In genomic region chr5:130007344-130007743, GRCm38 (mm10) we compare ENCODE assay signal across 11 mouse cellular contexts. TPM values are rescaled to one million over a fixed set of nuclear protein-coding genes. Genes with fewer than 3 reads are reported as not detected.
DNase-seq lines count a peak whose midpoint lies in the region; ATAC-seq and TF ChIP-seq lines count a peak whose summit lies in the region.
"Had no signal": no experiment of that assay in that cellular context is flagged by ENCODE, and none has a peak within 500 bp of the region (broad histone marks: within the 10 kb centered on the region; RNA-seq: fewer than 3 reads in every experiment).

No protein-coding gene starts in this region.

- no peak overlapping the region for H3K9ac ChIP-seq in CH12.LX (ENCODE audit: insufficient read depth, low read depth)
- H3K9ac ChIP-seq: embryonic facial prominence, embryonic 15.5 days had no signal

- H3K4me2 ChIP-seq in CH12.LX (ENCODE audit: insufficient read depth, low read depth, poor library complexity, severe bottlenecking): no peak overlapping the region
- H3K4me2 ChIP-seq: embryonic facial prominence, embryonic 15.5 days had no signal

- DNase-seq in left cerebral cortex, adult 2 months (ENCODE audit: extremely low spot score in 1 of 2, low spot score in 2 of 2): no peak
- no peak for DNase-seq in left cerebral cortex, adult 11 months (ENCODE audit: low spot score)
- peak; percentile 28 to 36 for DNase-seq in B cell, adult 2 months
- DNase-seq in CH12.LX (ENCODE audit: extremely low read depth): no peak
- DNase-seq in adrenal gland, postnatal 36 days: no peak
- DNase-seq: cerebellum, postnatal 10 days had no signal

- H3K27me3 ChIP-seq in CH12.LX (replicated peaks): no peaks in the 10 kb centered on the region
- H3K27me3 ChIP-seq: embryonic facial prominence, embryonic 15.5 days had no signal

- no peak for TF ChIP-seq POLR2A in CH12.LX (IDR thresholded peaks at IDR 0.05; ENCODE audit: low read depth, low read length)
- TF ChIP-seq POLR2A in cortical plate, adult 2 months (IDR thresholded peaks at IDR 0.05; ENCODE audit: extremely low read depth, insufficient read depth, low read length): no peak

- peaks cover 38% of the 10 kb centered on the region for H3K9me3 ChIP-seq in CH12.LX (replicated peaks; ENCODE audit: low read length)

- peak; percentile 66 for TF ChIP-seq CTCF in left cerebral cortex, adult 2 months (IDR thresholded peaks at IDR 0.05)
- TF ChIP-seq CTCF in CH12.LX (conservative IDR thresholded peaks at IDR 0.05 in 1 of 2, IDR thresholded peaks at IDR 0.05 in 1 of 2; ENCODE audit: low read depth in 2 of 2, low read length in 2 of 2): peak; percentile 23 to 62; a peak in 2 of 4 replicates
- peak; percentile 20; the same call in 1 of the 2 replicates for TF ChIP-seq CTCF in cortical plate, adult 2 months (IDR thresholded peaks at IDR 0.05; ENCODE audit: extremely low read depth, insufficient read depth, low read length)

- in situ Hi-C loops in CH12.LX (cut with MboI; ENCODE audit: low pct_ligation_motif_present, low pct_unique_long_range_greater_than_20kb, low sequenced_read_pairs): no loop called here

- ATAC-seq in cerebellum, adult (ENCODE audit: insufficient number of reproducible peaks, low FRiP score, low TSS enrichment): no peak
- ATAC-seq: forebrain, embryonic 16.5 days had no signal

- peaks cover 13 to 28% of the 10 kb centered on the region in 2 experiments for H3K36me3 ChIP-seq in CH12.LX (replicated peaks in 1 of 2; ENCODE audit: control insufficient read depth in 1 of 2, insufficient read depth in 1 of 2, low read length in 1 of 2)

- H3K4me1 ChIP-seq in CH12.LX (ENCODE audit: control insufficient read depth in 1 of 2, insufficient read depth in 2 of 2): peaks cover 0 to 11% of the 10 kb centered on the region in 2 experiments; a peak in 2 of 4 replicates
- H3K4me1 ChIP-seq in cortical plate, adult 2 months (ENCODE audit: control insufficient read depth, insufficient read depth, low read length): 0 out of 2 replicates have a peak, but pooled peaks cover 2% of the 10 kb centered on the region

- intact Hi-C loops in left cerebral cortex, adult 2 months (cut with DNase I): no loop called here

- TF ChIP-seq RAD21 in CH12.LX (IDR thresholded peaks at IDR 0.05; ENCODE audit: low read depth, low read length): peak; percentile 17

- H3K4me3 ChIP-seq in left cerebral cortex, adult 2 months: no peak overlapping the region
- no peak overlapping the region for H3K4me3 ChIP-seq in CH12.LX (replicated peaks in 1 of 3; ENCODE audit: low read depth in 2 of 3, low read length in 2 of 3, poor library complexity in 1 of 3)
- H3K4me3 ChIP-seq in cortical plate, adult 2 months (ENCODE audit: insufficient read depth, low read length): no peak overlapping the region
- H3K4me3 ChIP-seq: embryonic facial prominence, embryonic 15.5 days; myocyte had no signal

- TF ChIP-seq EP300 in CH12.LX (IDR thresholded peaks at IDR 0.05; ENCODE audit: low read length): no peak

- H3K27ac ChIP-seq in left cerebral cortex, adult 2 months: no peak overlapping the region
- no peak overlapping the region for H3K27ac ChIP-seq in CH12.LX (ENCODE audit: insufficient read depth, low read depth)
- no peak overlapping the region for H3K27ac ChIP-seq in cortical plate, adult 2 months (ENCODE audit: insufficient read depth, low read length)
- H3K27ac ChIP-seq: embryonic facial prominence, embryonic 15.5 days had no signal

- dilution Hi-C loops in CH12.LX (cut with MboI; ENCODE audit: extremely low pct_ligation_motif_present, extremely low pct_unique_long_range_greater_than_20kb, low sequenced_read_pairs): no loop called here

- H3K79me2 ChIP-seq in CH12.LX (replicated peaks; ENCODE audit: control insufficient read depth, extremely low read depth, insufficient read depth, poor library complexity, severe bottlenecking): no peaks in the 10 kb centered on the region

TF ChIP-seq in CH12.LX, 34 proteins besides CTCF, POLR2A, EP300 and RAD21:
- no peak for TF ChIP-seq E2F4 (IDR thresholded peaks at IDR 0.05; ENCODE audit: insufficient replicate concordance, low read depth, low read length)
- 0 out of 2 replicates have a peak, but pooled peaks have one; percentile 67 for TF ChIP-seq MYC (IDR thresholded peaks at IDR 0.05; ENCODE audit: low read depth, low read length)

RNA-seq across cellular contexts. Expression of gene Gusb, which starts 4.5 kb away (rescaled TPM):
- total RNA-seq in left cerebral cortex, adult 2 months (2021): 10 to 100 TPM; 10.3 to 12.2 TPM
- 180 and 187 TPM in 2 replicates for total RNA-seq in CH12.LX (2012; rRNA removed)
- total RNA-seq in CH12.LX (2014; rRNA removed): 72.4 and 73.4 TPM in 2 replicates
- polyA plus RNA-seq in CH12.LX (2012; ENCODE audit: insufficient read length, low read depth): 200 and 210 TPM in 2 replicates
- 20.2 and 20.9 TPM in 2 replicates for polyA plus RNA-seq in cortical plate, adult 2 months (2012; rRNA removed)
- total RNA-seq in adrenal gland, postnatal 36 days (2021): 10 to 100 TPM; 48.1 to 53.8 TPM

RNA-seq across cellular contexts. Expression of gene Asl, which starts 21.7 kb away (rescaled TPM):
- 10 to 100 TPM; 15.7 to 23.5 TPM for total RNA-seq in left cerebral cortex, adult 2 months (2021)
- total RNA-seq in CH12.LX (2012; rRNA removed) (54.4 and 70.4 TPM in 2 replicates), CH12.LX (2014; rRNA removed) (44.8 and 45.3 TPM in 2 replicates)
- 60.1 and 61.0 TPM in 2 replicates for polyA plus RNA-seq in CH12.LX (2012; ENCODE audit: insufficient read length, low read depth)
- polyA plus RNA-seq in cortical plate, adult 2 months (2012; rRNA removed): 33.0 and 33.2 TPM in 2 replicates
- 100 to 1,000 TPM in 1 of 2 experiments, 10 to 100 TPM in 1; 100.0 to 138 TPM for total RNA-seq in adrenal gland, postnatal 36 days (2021)

RNA-seq across cellular contexts. Expression of gene Crcp, which starts 21.7 kb away (rescaled TPM):
- total RNA-seq in left cerebral cortex, adult 2 months (2021): 10 to 100 TPM; 30.2 to 30.8 TPM
- total RNA-seq in CH12.LX (2012; rRNA removed): 42.3 and 50.2 TPM in 2 replicates
- total RNA-seq in CH12.LX (2014; rRNA removed): 57.1 and 58.3 TPM in 2 replicates
- 63.2 and 73.6 TPM in 2 replicates for polyA plus RNA-seq in CH12.LX (2012; ENCODE audit: insufficient read length, low read depth)
- polyA plus RNA-seq in cortical plate, adult 2 months (2012; rRNA removed): 41.3 and 44.5 TPM in 2 replicates
- total RNA-seq in adrenal gland, postnatal 36 days (2021): 10 to 100 TPM; 27.2 to 39.6 TPM

Comparison
In these comparisons a context has a peak if more than half of its experiments do, and no peak if none do; other contexts are left out.
1. DNase-seq: peak in B cell, adult 2 months (2 of 2); none in left cerebral cortex, adult 2 months (0 of 2), left cerebral cortex, adult 11 months (single experiment), CH12.LX (single experiment) and adrenal gland, postnatal 36 days (0 of 2).
2. Peak in every context shown above with its lines, with median percentiles within 50 percentile points of each other: CTCF ChIP-seq.